Mouse (Mus musculus): Measurements from ENCODE around the gene Dock6. TPM values are rescaled to one million over a fixed set of nuclear protein-coding genes. Genes with fewer than 3 reads are reported as not detected.
"Not testable (repeated sequence)": the region's sequence is repeated elsewhere in the genome, so short reads cannot be mapped to it uniquely, and the experiment has no call there.

The Dock6 gene
- polyA plus RNA-seq, 1 experiment from 2014 or later, result 63.7 TPM

DNA sequence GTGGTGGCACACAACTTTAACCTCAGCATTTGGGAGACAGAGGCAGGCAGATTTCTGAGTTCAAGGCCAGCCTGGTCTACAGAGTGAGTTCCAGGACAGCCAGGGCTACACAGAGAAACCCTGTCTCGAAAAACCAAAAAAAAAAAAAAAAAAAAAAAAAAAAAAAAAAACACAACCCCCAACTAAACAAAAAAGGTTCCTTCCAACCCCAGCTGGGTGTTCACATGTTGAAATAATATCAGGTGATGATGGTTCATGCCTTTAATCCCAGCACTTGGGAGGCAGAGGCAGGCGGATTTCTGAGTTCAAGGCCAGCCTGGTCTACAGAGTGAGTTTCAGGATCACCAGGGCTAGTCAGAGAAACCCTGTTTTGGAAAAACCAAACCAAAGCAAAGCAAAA lies 66.1 kb downstream of the Dock6 start:
- peak overlapping the region; percentile 98 for H3K27ac ChIP-seq (ENCODE audit: low read length)
- H3K9ac ChIP-seq (ENCODE audit: low read length); ATAC-seq (ENCODE audit: low read depth); H3K4me3 ChIP-seq (ENCODE audit: low read length); H3K27me3 ChIP-seq (ENCODE audit: control insufficient read depth, insufficient read depth, low read depth, low read length); H3K9me3 ChIP-seq (ENCODE audit: control insufficient read depth, low read length); H3K4me2 ChIP-seq (ENCODE audit: low read depth, low read length): not testable (repeated sequence)
- 86% methylated on average over 1 of the region's 2 CpGs for WGBS
- H3K36me3 ChIP-seq (ENCODE audit: control insufficient read depth, insufficient read depth, low read length), result peaks cover 50% of the 10 kb centered on the region
- H3K4me1 ChIP-seq (replicated peaks; ENCODE audit: control insufficient read depth, insufficient read depth, low read length), result peaks cover 42% of the 10 kb centered on the region

DNA sequence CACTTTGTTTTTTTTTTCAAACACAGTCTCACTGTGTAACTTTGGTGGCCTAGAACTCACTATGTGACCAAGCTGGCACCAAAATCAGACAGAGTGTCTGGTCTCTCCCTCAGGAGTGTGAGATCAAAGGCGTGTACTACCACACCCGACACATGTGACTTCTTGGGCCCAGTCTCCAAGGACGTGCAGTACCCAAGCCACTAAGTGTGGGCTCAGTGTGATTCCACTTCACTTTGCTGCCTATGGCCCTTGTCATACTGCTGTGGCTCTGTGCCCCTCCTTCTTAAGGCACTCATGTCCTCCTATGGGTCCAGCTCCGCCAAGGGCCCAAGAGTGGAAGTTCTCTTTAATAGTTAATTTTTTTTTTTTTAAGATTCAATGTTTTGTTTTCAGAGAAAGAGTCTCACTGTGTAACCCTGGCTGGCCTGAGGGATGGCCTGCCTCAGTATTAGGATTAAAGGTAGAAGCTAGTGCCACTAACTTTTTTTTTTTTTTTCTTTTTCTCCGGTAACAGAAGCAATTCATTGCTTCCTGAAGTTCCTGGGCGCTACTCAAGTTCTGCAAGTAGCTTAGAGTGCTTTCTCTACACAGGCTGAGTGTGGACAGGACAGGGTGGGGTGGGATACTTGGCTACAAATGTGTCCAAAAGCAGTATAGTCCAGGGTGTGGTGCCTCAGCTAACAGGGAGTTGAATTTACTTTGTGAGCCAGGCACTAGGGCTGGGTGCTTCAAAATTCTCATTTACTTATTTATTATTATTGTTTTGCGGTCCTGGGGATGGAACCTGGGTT lies 67.7 kb downstream of the Dock6 start:
- peak overlapping the region; percentile 98 for H3K27ac ChIP-seq (ENCODE audit: low read length)
- no peak overlapping the region for H3K4me3 ChIP-seq (ENCODE audit: low read length)
- peak; percentile 90 for ATAC-seq (ENCODE audit: low read depth)

DNA sequence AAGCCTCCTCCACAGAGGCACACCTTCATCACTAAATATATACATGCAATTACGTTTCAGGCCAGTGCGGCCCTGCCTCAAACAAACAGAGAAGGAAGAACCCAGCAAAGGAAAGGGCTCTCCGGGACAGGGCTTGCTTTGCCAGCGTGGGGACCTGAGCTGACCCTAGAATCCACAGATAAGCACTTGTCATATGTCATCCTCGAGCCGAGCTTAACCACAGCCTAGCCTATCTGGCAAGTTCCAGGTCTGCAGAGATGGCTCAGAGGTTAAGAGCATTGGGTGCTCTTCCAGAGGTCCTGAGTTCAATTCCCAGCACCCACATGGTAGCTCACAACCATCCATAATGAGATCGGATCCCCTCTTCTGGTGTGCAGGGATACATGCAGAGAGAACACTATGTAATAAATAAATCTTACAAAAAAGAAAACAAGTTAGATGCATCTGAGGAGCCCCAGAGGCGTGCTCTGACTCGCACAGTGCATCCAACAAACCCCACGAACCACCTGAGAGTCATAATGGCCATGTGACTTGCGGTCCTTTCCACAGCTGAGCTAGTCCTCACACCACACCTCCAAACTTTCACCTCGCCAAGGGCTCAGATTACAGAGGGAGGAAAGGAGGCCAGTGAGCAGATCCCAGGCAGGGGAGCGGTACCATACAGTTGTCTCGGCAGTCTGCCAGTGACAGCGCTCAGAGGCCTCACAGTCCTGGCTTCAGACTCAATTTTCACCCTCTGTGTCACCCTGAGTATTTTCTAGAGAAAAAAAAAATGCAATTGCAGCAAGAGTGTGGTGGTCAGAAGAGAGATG lies 70.6 kb downstream of the Dock6 start:
- ATAC-seq (ENCODE audit: low read depth), result no peak
- no peak overlapping the region for H3K4me3 ChIP-seq (ENCODE audit: low read length)
- H3K36me3 ChIP-seq (ENCODE audit: control insufficient read depth, insufficient read depth, low read length), result peaks cover 64% of the 10 kb centered on the region
- H3K27ac ChIP-seq (ENCODE audit: low read length), result no peak overlapping the region; the same call in 1 of the 2 replicates
- WGBS, result 64% methylated on average over 15 of the region's 15 CpGs
- no peak overlapping the region for H3K4me2 ChIP-seq (ENCODE audit: low read depth, low read length)
- H3K27me3 ChIP-seq (ENCODE audit: control insufficient read depth, insufficient read depth, low read depth, low read length), result no peaks in the 10 kb centered on the region
- H3K9me3 ChIP-seq (ENCODE audit: control insufficient read depth, low read length), result no peaks in the 10 kb centered on the region
- H3K9ac ChIP-seq (ENCODE audit: low read length), result no peak overlapping the region
- H3K4me1 ChIP-seq (replicated peaks; ENCODE audit: control insufficient read depth, insufficient read depth, low read length), result peaks cover 20% of the 10 kb centered on the region

More for the DNA sequence above, 67.7 kb downstream of the Dock6 start:
- Histone ChIP-seq H3K9me3 (ENCODE audit: control insufficient read depth, low read length) (no peaks in the 10 kb centered on the region), H3K9ac (ENCODE audit: low read length) (no peak overlapping the region), H3K4me2 (ENCODE audit: low read depth, low read length) (no peak overlapping the region), H3K27me3 (ENCODE audit: control insufficient read depth, insufficient read depth, low read depth, low read length) (no peaks in the 10 kb centered on the region), H3K4me1 (replicated peaks; ENCODE audit: control insufficient read depth, insufficient read depth, low read length) (peaks cover 32% of the 10 kb centered on the region), H3K36me3 (ENCODE audit: control insufficient read depth, insufficient read depth, low read length) (peaks cover 51% of the 10 kb centered on the region)
- WGBS, result 65% methylated on average over 7 of the region's 7 CpGs

DNA sequence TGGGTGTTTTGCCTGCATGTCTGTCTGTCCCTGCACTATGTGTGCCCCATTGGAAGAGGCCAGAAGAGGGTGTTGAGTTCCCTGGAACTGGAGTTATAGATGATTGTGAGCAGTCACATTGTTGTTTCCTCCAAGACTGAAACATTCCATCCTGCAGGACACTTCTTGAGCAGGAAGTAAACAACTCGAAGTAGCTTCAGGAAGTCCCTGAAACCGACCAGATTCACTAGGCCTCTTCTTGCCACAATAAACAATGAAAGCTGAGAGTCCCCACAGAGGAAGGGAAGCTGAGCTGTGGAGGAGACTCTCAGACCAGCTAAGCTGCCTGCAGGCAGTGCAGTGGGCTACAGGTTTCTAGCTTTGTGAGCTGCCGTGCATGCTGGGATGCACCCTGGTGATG lies 74.7 kb downstream of the Dock6 start:
- H3K9ac ChIP-seq (ENCODE audit: low read length), result no peak overlapping the region
- no peaks in the 10 kb centered on the region for H3K27me3 ChIP-seq (ENCODE audit: control insufficient read depth, insufficient read depth, low read depth, low read length)
- H3K4me3 ChIP-seq (ENCODE audit: low read length), result no peak overlapping the region
- 73% methylated on average over 3 of the region's 3 CpGs for WGBS
- H3K4me1 ChIP-seq (replicated peaks; ENCODE audit: control insufficient read depth, insufficient read depth, low read length), result no peaks in the 10 kb centered on the region
- peaks cover 76% of the 10 kb centered on the region for H3K36me3 ChIP-seq (ENCODE audit: control insufficient read depth, insufficient read depth, low read length)
- H3K27ac ChIP-seq (ENCODE audit: low read length), result no peak overlapping the region
- no peak for ATAC-seq (ENCODE audit: low read depth)
- no peak overlapping the region for H3K4me2 ChIP-seq (ENCODE audit: low read depth, low read length)
- no peaks in the 10 kb centered on the region for H3K9me3 ChIP-seq (ENCODE audit: control insufficient read depth, low read length)

DNA sequence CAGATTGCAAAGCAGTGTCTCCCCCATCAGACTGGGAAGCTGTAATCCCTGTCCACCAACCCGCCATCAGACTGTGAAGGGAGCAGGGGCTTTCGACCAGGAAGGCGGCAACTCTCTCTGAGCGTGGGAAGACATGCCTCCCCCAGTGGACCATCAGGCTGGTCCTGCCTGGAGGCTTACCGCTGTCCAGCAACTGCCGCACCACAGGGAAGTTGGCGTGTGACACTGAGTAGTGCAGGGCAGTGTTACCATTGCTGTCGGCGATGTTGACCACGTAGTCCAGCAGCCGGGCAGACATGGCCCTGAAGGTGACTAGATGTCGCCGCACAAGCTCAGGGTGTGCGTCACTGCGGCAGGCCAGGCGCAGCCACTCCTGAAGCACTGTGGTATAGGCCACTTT lies 78.1 kb downstream of the Dock6 start:
- no peaks in the 10 kb centered on the region for H3K9me3 ChIP-seq (ENCODE audit: control insufficient read depth, low read length)
- ATAC-seq (ENCODE audit: low read depth), result no peak
- peaks cover 8% of the 10 kb centered on the region for H3K4me1 ChIP-seq (replicated peaks; ENCODE audit: control insufficient read depth, insufficient read depth, low read length)
- no peak overlapping the region for H3K9ac ChIP-seq (ENCODE audit: low read length)
- H3K4me2 ChIP-seq (ENCODE audit: low read depth, low read length), result no peak overlapping the region
- no peak overlapping the region for H3K27ac ChIP-seq (ENCODE audit: low read length)
- 90% methylated on average over 16 of the region's 16 CpGs for WGBS
- peaks cover 63% of the 10 kb centered on the region for H3K36me3 ChIP-seq (ENCODE audit: control insufficient read depth, insufficient read depth, low read length)
- H3K27me3 ChIP-seq (ENCODE audit: control insufficient read depth, insufficient read depth, low read depth, low read length), result no peaks in the 10 kb centered on the region
- H3K4me3 ChIP-seq (ENCODE audit: low read length), result no peak overlapping the region

DNA sequence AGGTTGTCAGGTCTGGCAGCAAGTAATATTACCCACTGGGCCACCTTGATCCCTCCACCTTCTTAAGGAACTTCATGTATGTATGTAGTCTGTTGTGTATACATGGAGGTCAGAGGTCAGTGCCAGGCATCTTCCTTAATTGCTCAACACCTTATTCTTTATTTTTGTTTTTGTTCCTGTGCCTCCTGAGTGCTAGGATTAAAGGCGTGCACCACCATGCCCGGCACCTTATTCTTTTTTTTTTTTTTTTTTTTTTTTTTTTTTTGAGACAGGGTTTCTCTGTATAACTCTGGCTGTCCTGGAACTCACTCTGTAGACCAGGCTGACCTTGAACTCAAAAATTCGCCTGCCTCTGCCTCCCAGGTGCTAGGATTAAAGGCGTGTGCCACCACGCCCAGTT lies 79.0 kb downstream of the Dock6 start:
- WGBS, result 82% methylated on average over 5 of the region's 5 CpGs
- H3K9ac ChIP-seq (ENCODE audit: low read length); H3K4me3 ChIP-seq (ENCODE audit: low read length): not testable (repeated sequence)

DNA sequence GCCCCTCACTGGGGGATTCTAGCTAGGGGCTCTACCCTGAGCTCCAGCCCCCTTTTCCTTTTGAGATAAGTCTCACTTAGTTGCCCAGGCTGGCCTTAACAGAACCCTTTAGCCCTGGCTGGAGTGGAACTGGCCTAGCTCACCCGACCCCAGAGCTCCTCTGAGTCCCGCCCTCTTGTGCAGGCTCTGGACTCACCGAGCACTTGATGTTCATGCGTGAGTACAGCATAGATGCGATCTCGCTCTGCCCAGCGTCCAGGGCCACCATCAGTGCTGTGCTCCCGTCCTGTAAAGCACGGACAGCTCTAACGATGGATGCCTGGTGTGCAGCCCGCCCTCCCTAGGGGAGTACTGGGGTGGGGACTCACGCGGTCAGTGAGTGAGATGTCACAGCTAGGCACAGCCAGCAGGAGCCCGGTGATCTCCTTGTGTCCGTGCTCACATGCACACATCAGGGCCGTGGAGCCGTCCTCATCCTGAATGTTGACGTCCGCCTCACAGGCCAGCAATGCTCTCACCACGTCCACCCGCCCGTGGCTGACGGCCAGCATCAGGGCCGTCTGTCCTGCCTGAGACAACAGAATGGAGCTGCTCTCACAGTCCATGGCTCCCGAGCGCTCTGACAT lies 82.8 kb downstream of the Dock6 start:
- H3K9ac ChIP-seq (ENCODE audit: low read length), result peak overlapping the region; percentile 49; the same call in 1 of the 2 replicates
- no peak overlapping the region for H3K4me3 ChIP-seq (ENCODE audit: low read length)
- H3K36me3 ChIP-seq (ENCODE audit: control insufficient read depth, insufficient read depth, low read length), result peaks cover 35% of the 10 kb centered on the region

More for the DNA sequence above, 79.0 kb downstream of the Dock6 start:
- H3K27me3 ChIP-seq (ENCODE audit: control insufficient read depth, insufficient read depth, low read depth, low read length); H3K9me3 ChIP-seq (ENCODE audit: control insufficient read depth, low read length); ATAC-seq (ENCODE audit: low read depth); H3K4me2 ChIP-seq (ENCODE audit: low read depth, low read length); H3K27ac ChIP-seq (ENCODE audit: low read length): not testable (repeated sequence)
- peaks cover 58% of the 10 kb centered on the region for H3K36me3 ChIP-seq (ENCODE audit: control insufficient read depth, insufficient read depth, low read length)
- H3K4me1 ChIP-seq (replicated peaks; ENCODE audit: control insufficient read depth, insufficient read depth, low read length), result peaks cover 16% of the 10 kb centered on the region

DNA sequence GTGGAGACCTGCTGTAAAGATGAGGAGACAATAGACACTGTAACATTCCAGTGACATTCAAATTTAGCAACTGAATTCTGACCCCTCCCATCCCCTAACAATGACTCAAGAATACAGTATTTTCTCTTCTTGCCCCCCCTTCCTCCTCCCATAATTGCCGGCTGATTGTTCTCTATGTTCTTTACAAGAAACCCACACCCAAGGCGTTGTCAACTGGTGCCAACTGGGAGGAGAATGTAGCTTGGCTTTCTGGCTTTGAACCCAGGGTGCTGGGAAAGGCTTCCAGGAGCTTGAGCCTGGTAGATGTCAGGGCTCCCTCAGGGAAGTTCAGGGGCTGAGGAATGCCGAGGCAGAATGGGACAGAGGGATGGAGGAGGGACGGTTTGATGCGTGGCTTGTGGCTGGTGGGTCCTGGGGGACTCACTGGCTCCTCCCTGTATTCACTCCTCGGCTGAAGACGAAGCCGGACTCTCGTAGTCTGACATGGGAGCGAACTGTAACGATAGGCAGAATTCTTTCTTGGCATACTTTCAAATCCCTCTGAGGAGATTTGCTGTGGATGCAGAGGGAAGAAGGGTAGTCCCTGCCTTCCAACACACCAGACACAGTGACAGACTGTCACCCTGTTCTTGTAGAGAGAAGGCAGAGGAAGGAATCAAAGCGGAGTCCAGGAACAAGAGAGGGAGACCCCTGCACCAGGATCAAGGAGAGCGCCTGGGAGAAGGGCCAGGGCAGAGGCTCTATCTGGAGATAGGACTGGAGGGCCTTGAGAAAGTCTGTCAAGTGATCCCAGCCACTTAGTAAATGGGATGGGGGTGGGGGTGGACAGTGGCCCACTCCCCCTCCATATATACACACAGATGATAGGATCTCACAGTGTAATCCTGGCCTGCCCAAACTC lies 83.7 kb downstream of the Dock6 start:
- H3K9me3 ChIP-seq (ENCODE audit: control insufficient read depth, low read length), result no peaks in the 10 kb centered on the region
- peak overlapping the region; percentile 97 for H3K27ac ChIP-seq (ENCODE audit: low read length)
- peak overlapping the region; percentile 42 for H3K9ac ChIP-seq (ENCODE audit: low read length)
- WGBS, result 42% methylated on average over 13 of the region's 13 CpGs
- no peaks in the 10 kb centered on the region for H3K27me3 ChIP-seq (ENCODE audit: control insufficient read depth, insufficient read depth, low read depth, low read length)
- no peak overlapping the region for H3K4me2 ChIP-seq (ENCODE audit: low read depth, low read length)
- H3K36me3 ChIP-seq (ENCODE audit: control insufficient read depth, insufficient read depth, low read length), result peaks cover 28% of the 10 kb centered on the region
- ATAC-seq (ENCODE audit: low read depth), result peak; percentile 65
- H3K4me3 ChIP-seq (ENCODE audit: low read length), result no peak overlapping the region
- peaks cover 27% of the 10 kb centered on the region for H3K4me1 ChIP-seq (replicated peaks; ENCODE audit: control insufficient read depth, insufficient read depth, low read length)

More for the DNA sequence above, 82.8 kb downstream of the Dock6 start:
- no peaks in the 10 kb centered on the region for H3K9me3 ChIP-seq (ENCODE audit: control insufficient read depth, low read length)
- peak overlapping the region; percentile 97 for H3K27ac ChIP-seq (ENCODE audit: low read length)
- H3K4me2 ChIP-seq (ENCODE audit: low read depth, low read length), result no peak overlapping the region
- no peaks in the 10 kb centered on the region for H3K27me3 ChIP-seq (ENCODE audit: control insufficient read depth, insufficient read depth, low read depth, low read length)
- peak; percentile 20; the same call in 1 of the 2 replicates for ATAC-seq (ENCODE audit: low read depth)
- H3K4me1 ChIP-seq (replicated peaks; ENCODE audit: control insufficient read depth, insufficient read depth, low read length), result peaks cover 23% of the 10 kb centered on the region
- 62% methylated on average over 26 of the region's 26 CpGs for whole genome bisulfite sequencing

All from lung, embryonic 16.5 days (tissue).